Mouse (Mus musculus) R1 (cell line): Measurements from ENCODE around the gene Ssmem1.

ENCODE experiments used
- DNase-seq: peaks from one replicate; pipeline ENCODE4 v3.0.0-alpha.2; 2018; ENCODE audit warnings: low read depth, low spot score

Gene Ssmem1

GRCm38 (mm10) chr6:30552628-30553027 lies 43.0 kb downstream of the Ssmem1 start:
- no peak for DNase-seq

- DNase-seq: no peak
Observed at GRCm38 (mm10) chr6:30553381-30554010, 43.8 kb downstream of the Ssmem1 start.

- no peak for DNase-seq
Observed at GRCm38 (mm10) chr6:30554092-30554491, 44.4 kb downstream of the Ssmem1 start.

- no peak for DNase-seq
Observed at GRCm38 (mm10) chr6:30554621-30555170, 45.0 kb downstream of the Ssmem1 start.

- DNase-seq: peak; percentile 18
Observed at GRCm38 (mm10) chr6:30556080-30556479, 46.4 kb downstream of the Ssmem1 start.

- no peak for DNase-seq
Observed at GRCm38 (mm10) chr6:30559726-30560125, 50.1 kb downstream of the Ssmem1 start.

GRCm38 (mm10) chr6:30562132-30562531 lies 52.5 kb downstream of the Ssmem1 start:
- DNase-seq: no peak

- no peak for DNase-seq
Observed at GRCm38 (mm10) chr6:30563575-30563974, 53.9 kb downstream of the Ssmem1 start.

- DNase-seq: no peak
Observed at GRCm38 (mm10) chr6:30564051-30564450, 54.4 kb downstream of the Ssmem1 start.

- no peak for DNase-seq
Observed at GRCm38 (mm10) chr6:30568069-30568468, 58.4 kb downstream of the Ssmem1 start, which contains the start of gene Cpa4. Gene Cpa4, plus strand, starts transcription at chr6:30568369.

- no peak for DNase-seq
Observed at GRCm38 (mm10) chr6:30569331-30569730, 59.7 kb downstream of the Ssmem1 start.
